Mouse (Mus musculus) cortical plate, adult 2 months (tissue): ENCODE results near the gene Gm5431.
"Not testable (repeated sequence)": the region's sequence is repeated elsewhere in the genome, so short reads cannot be mapped to it uniquely, and the experiment has no call there.

ENCODE experiments used
- CTCF ChIP-seq: fragments of 200-500 bp; IDR thresholded peaks from 2 replicates; pipeline ENCODE4 v1.5.1; 2011; ENCODE audit warnings: mild to moderate bottlenecking, control low read depth, low read length; ENCODE audit not compliant: insufficient read depth; ENCODE audit errors: extremely low read depth
- POLR2A ChIP-seq: fragments of 200-500 bp; IDR thresholded peaks from 2 replicates; pipeline ENCODE4 v1.6.1; 2011; ENCODE audit warnings: mild to moderate bottlenecking, low read length, control low read depth; ENCODE audit not compliant: insufficient read depth; ENCODE audit errors: extremely low read depth

GRCm38 (mm10) chr11:48935291-48935690 is 33.3 kb upstream of the Gm5431 start:
- TF ChIP-seq CTCF, POLR2A: not testable (repeated sequence)
